Mouse (Mus musculus) 3T3-L1 (cell line): ENCODE measurements at regions not wholly inside any gene's neighbourhood (a gene's known extent, or its start where the extent isn't known, plus 50 kb on each side); places are given as distances from the start of the nearest gene placed in this dataset.

Experiments used
- DNase-seq: peaks from one replicate; pipeline ENCODE4 v3.0.0-alpha.2; 2015; ENCODE audit warnings: low read depth, low spot score

DNA sequence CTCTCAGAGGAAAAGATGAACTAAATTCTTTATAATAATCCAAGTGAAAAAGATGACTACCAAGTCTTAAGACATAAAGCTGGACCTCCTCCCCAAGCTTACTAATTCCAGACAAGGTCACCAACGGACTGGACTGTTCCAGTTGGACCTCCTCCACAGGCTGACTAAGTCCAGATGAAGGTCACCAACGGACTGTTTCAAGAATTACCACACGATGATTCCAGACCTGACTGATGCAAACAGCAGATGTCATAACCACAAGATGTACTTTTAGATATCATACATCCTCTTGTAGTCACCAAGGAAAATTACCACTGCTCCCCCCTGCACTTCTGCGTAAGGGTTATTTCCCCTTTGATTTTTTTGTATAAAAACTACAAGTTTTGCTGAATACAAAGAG lies 1466.0 kb downstream of the Grik2 start:
- peak; percentile 98 for DNase-seq
